Mouse (Mus musculus) hindbrain, embryonic 16.5 days (tissue): ENCODE measurements around the gene Nkd2. TPM values are rescaled to one million over a fixed set of nuclear protein-coding genes. Genes with fewer than 3 reads are reported as not detected.

Experiments
- ATAC-seq: fragments of 200-750 bp; cut with Nextera tagmentation; 2 replicates; pipeline ENCODE4 v1.8.0; 2017; ENCODE audit warnings: moderate TSS enrichment, moderate library complexity
- H3K27ac ChIP-seq: fragments of 300-500 bp; sonication (generic); 2 replicates; pipeline ENCODE4 v1.5.1; 2014; ENCODE audit warnings: low read depth, mild to moderate bottlenecking, control low read depth, low read length, moderate library complexity
- H3K27me3 ChIP-seq: fragments of 300-500 bp; sonication (generic); replicated peaks from 2 replicates; pipeline ENCODE4 v1.6.1; 2014; ENCODE audit warnings: low read length; ENCODE audit not compliant: control insufficient read depth, insufficient read depth
- H3K36me3 ChIP-seq: fragments of 300-500 bp; sonication (generic); 2 replicates; pipeline ENCODE4 v1.6.1; 2014; ENCODE audit warnings: mild to moderate bottlenecking, low read length, moderate library complexity, mixed read lengths; ENCODE audit not compliant: control insufficient read depth, insufficient read depth
- H3K4me1 ChIP-seq: fragments of 300-500 bp; sonication (generic); 2 replicates; pipeline ENCODE4 v1.6.1; 2014; ENCODE audit warnings: low read depth, low read length; ENCODE audit not compliant: control insufficient read depth, insufficient read depth
- H3K4me2 ChIP-seq: fragments of 300-500 bp; sonication (generic); 2 replicates; pipeline ENCODE4 v1.6.1; 2014; ENCODE audit warnings: mild to moderate bottlenecking, low read length, control low read depth, moderate library complexity
- H3K4me3 ChIP-seq: fragments of 300-500 bp; sonication (generic); 2 replicates; pipeline ENCODE4 v1.5.1; 2014; ENCODE audit warnings: mild to moderate bottlenecking, low read length, control low read depth, moderate library complexity
- H3K9ac ChIP-seq: fragments of 300-500 bp; sonication (generic); 2 replicates; pipeline ENCODE4 v1.6.1; 2014; ENCODE audit warnings: low read depth, mild to moderate bottlenecking, control low read depth, low read length, moderate library complexity
- H3K9me3 ChIP-seq: fragments of 300-500 bp; sonication (generic); 2 replicates; pipeline ENCODE4 v1.6.1; 2014; ENCODE audit warnings: mild to moderate bottlenecking, low read length, moderate library complexity; ENCODE audit not compliant: control insufficient read depth
- WGBS: fragments of 180-500 bp; shearing (Covaris S2); extraction: QIAGEN DNeasy Blood & Tissue Kit; methylation state at CpG from one replicate; pipeline ENCODE4 v1.1.7; 2014; 5-methylcytosine and 5-hydroxymethylcytosine counted together
- polyA plus RNA-seq: library from polyadenylated mRNA; unstranded; fragments of >200 nt; fragmentation: Nextera tagmentation; extraction: Ambion mirVana; gene quantifications from 2 replicates; pipeline ENCODE4 v1.2.1, GENCODE M21; 2015

Gene Nkd2
- polyA plus RNA-seq, 1 experiment from 2014 or later, result 16.9 TPM

GRCm38 (mm10) chr13:73771131-73771530 is 76.3 kb downstream of the Nkd2 start:
- H3K27ac ChIP-seq, result no peak overlapping the region
- no peak for ATAC-seq
- H3K4me1 ChIP-seq, result peaks cover 5% of the 10 kb centered on the region; the same call in 1 of the 2 replicates

DNA sequence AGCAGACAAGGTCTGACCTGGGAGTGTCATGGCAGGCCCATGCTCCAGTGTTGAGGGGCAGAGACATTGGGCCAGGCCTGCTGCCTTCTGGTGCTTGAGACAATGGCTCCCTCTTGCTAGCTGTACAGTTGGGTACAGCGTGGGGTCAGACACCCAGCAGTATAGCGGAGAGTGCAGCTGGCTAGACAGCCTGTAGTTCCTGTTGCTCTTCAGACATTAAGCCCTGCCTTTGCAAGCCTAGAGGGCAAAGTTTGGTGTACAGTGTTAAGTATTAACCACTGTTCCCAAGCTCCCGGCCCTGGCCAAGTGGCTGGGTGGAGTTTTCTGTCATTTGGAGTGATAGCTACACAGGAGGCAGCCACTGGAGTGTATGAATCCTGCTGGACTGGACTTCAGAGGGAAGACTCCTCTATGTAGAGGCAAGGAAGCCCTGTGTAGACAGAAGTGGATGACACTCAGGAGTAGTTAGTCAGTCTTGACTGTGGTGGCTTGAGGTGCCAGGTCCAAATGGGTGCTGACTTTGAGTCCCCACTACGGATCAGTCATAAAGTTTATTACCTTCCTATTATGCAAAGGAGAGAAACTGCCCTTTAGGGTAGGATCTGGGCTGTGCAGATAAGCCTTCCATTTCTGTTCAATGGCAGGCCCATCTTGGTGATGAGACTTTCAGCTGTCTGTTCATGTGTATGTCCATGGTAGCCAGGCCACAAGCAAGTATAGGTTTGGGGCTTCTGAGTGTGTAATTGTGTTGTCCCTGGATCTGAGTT is 77.3 kb downstream of the Nkd2 start:
- no peak overlapping the region for H3K4me2 ChIP-seq
- no peaks in the 10 kb centered on the region for H3K36me3 ChIP-seq
- H3K27ac ChIP-seq, result no peak overlapping the region
- H3K27me3 ChIP-seq, result no peaks in the 10 kb centered on the region
- WGBS, result 68% methylated on average over 4 of the region's 4 CpGs
- no peak overlapping the region for H3K4me3 ChIP-seq
- ATAC-seq, result no peak
- peaks cover 5% of the 10 kb centered on the region; the same call in 1 of the 2 replicates for H3K4me1 ChIP-seq
- no peak overlapping the region for H3K9ac ChIP-seq
- H3K9me3 ChIP-seq, result no peaks in the 10 kb centered on the region

More at GRCm38 (mm10) chr13:73771131-73771530, 76.3 kb downstream of the Nkd2 start:
- no peaks in the 10 kb centered on the region for H3K27me3 ChIP-seq
- no peaks in the 10 kb centered on the region for H3K36me3 ChIP-seq
- H3K4me3 ChIP-seq, result no peak overlapping the region
- H3K4me2 ChIP-seq, result no peak overlapping the region
- no peak overlapping the region for H3K9ac ChIP-seq
- whole genome bisulfite sequencing, result 48% methylated on average over 3 of the region's 3 CpGs
- H3K9me3 ChIP-seq, result no peaks in the 10 kb centered on the region

Other genes with a start within 250 kb of the Nkd2 start
- 133 and 138 TPM in 2 replicates for gene Clptm1l, start 243.6 kb downstream of the Nkd2 start, polyA plus RNA-seq
- 5.6 and 6.1 TPM in 2 replicates for gene Tert, start 220.7 kb downstream of the Nkd2 start, polyA plus RNA-seq
- gene Slc6a18, start 169.6 kb downstream of the Nkd2 start, polyA plus RNA-seq, result not detected in 2 replicates
- 0.21 and 0.50 TPM in 2 replicates for gene Slc6a19, start 142.8 kb downstream of the Nkd2 start, polyA plus RNA-seq
- 7.7 and 10.2 TPM in 2 replicates for gene Slc12a7, start 114.5 kb downstream of the Nkd2 start, polyA plus RNA-seq
- 11.5 and 12.2 TPM in 2 replicates for gene Trip13, start 90.2 kb upstream of the Nkd2 start, polyA plus RNA-seq
- 78.4 and 86.8 TPM in 2 replicates for gene Brd9, start 90.2 kb upstream of the Nkd2 start, polyA plus RNA-seq
- not detected in 2 replicates for gene Zdhhc11, start 116.2 kb upstream of the Nkd2 start, polyA plus RNA-seq
- gene Tppp, start 161.8 kb upstream of the Nkd2 start, polyA plus RNA-seq, result 13.9 and 14.6 TPM in 2 replicates
- gene Cep72, start 214.7 kb upstream of the Nkd2 start, polyA plus RNA-seq, result 6.8 and 7.2 TPM in 2 replicates